Mouse (Mus musculus): ENCODE data around the gene Krt76. TPM values are rescaled to one million over a fixed set of nuclear protein-coding genes. Genes with fewer than 3 reads are reported as not detected.

Krt76 gene
- total RNA-seq (2021): not detected

- DNase-seq (ENCODE audit: low spot score in 2 of 2): no peak
- intact Hi-C loops (cut with DNase I): no loop called here
These were observed at the start of gene Krt76 for GRCm38 (mm10) chr15:101892820-101893219. Krt76 (minus strand) TSS chr15:101892920.

GRCm38 (mm10) chr15:101941948-101942347, 49.2 kb upstream of the Krt76 start:
- intact Hi-C loops (cut with DNase I): no loop called here

GRCm38 (mm10) chr15:101940274-101940829, 47.6 kb upstream of the Krt76 start, which contains the start of gene Krt79:
Krt79 (minus strand) TSS chr15:101940324.
- DNase-seq (ENCODE audit: low spot score in 2 of 2): no peak
- intact Hi-C loops (cut with DNase I): no loop called here

More at GRCm38 (mm10) chr15:101941948-101942347, 49.2 kb upstream of the Krt76 start:
- DNase-seq (ENCODE audit: low spot score in 2 of 2): no peak

- no peak for DNase-seq (ENCODE audit: low spot score in 2 of 2)
- intact Hi-C loops (cut with DNase I): no loop called here
These were observed 46.0 kb upstream of the Krt76 start for GRCm38 (mm10) chr15:101938600-101939308.

- intact Hi-C loops (cut with DNase I): no loop called here
- DNase-seq (ENCODE audit: low spot score in 2 of 2): no peak
These were observed 40.3 kb upstream of the Krt76 start for GRCm38 (mm10) chr15:101933024-101933423.

- intact Hi-C loops (cut with DNase I): no loop called here
- DNase-seq (ENCODE audit: low spot score in 2 of 2): no peak
These were observed 36.9 kb upstream of the Krt76 start for GRCm38 (mm10) chr15:101929666-101930065.

GRCm38 (mm10) chr15:101929087-101929486, 36.4 kb upstream of the Krt76 start:
- intact Hi-C loops (cut with DNase I): no loop called here

GRCm38 (mm10) chr15:101927340-101928080, 34.8 kb upstream of the Krt76 start:
- DNase-seq (ENCODE audit: low spot score in 2 of 2): no peak
- intact Hi-C loops (cut with DNase I): no loop called here

More at GRCm38 (mm10) chr15:101929087-101929486, 36.4 kb upstream of the Krt76 start:
- DNase-seq (ENCODE audit: low spot score in 2 of 2): no peak

GRCm38 (mm10) chr15:101925041-101925440, 32.3 kb upstream of the Krt76 start:
- DNase-seq (ENCODE audit: low spot score in 2 of 2): no peak

GRCm38 (mm10) chr15:101924635-101925034, 31.9 kb upstream of the Krt76 start, which contains the start of gene Krt4:
Krt4 (minus strand) TSS chr15:101924735.
- intact Hi-C loops (cut with DNase I): no loop called here
- DNase-seq (ENCODE audit: low spot score in 2 of 2): no peak

More at GRCm38 (mm10) chr15:101925041-101925440, 32.3 kb upstream of the Krt76 start:
- intact Hi-C loops (cut with DNase I): no loop called here

- intact Hi-C loops (cut with DNase I): no loop called here
- DNase-seq (ENCODE audit: low spot score in 2 of 2): no peak
These were observed 29.6 kb upstream of the Krt76 start for GRCm38 (mm10) chr15:101922296-101922695.

- DNase-seq (ENCODE audit: low spot score in 2 of 2): no peak
- intact Hi-C loops (cut with DNase I): no loop called here
These were observed 23.4 kb upstream of the Krt76 start for GRCm38 (mm10) chr15:101916072-101916471.

- DNase-seq (ENCODE audit: low spot score in 2 of 2): no peak
- intact Hi-C loops (cut with DNase I): no loop called here
These were observed 12.1 kb upstream of the Krt76 start for GRCm38 (mm10) chr15:101904849-101905248.

- intact Hi-C loops (cut with DNase I): no loop called here
- no peak for DNase-seq (ENCODE audit: low spot score in 2 of 2)
These were observed 9.7 kb upstream of the Krt76 start for GRCm38 (mm10) chr15:101902171-101903149.

- intact Hi-C loops (cut with DNase I): no loop called here
- DNase-seq (ENCODE audit: low spot score in 2 of 2): no peak
These were observed 2.5 kb upstream of the Krt76 start for GRCm38 (mm10) chr15:101895216-101895615.

GRCm38 (mm10) chr15:101879776-101880175, 12.9 kb downstream of the Krt76 start:
- intact Hi-C loops (cut with DNase I): no loop called here
- DNase-seq (ENCODE audit: low spot score in 2 of 2): no peak

GRCm38 (mm10) chr15:101878041-101878440, 14.7 kb downstream of the Krt76 start:
- no peak for DNase-seq (ENCODE audit: low spot score in 2 of 2)
- intact Hi-C loops (cut with DNase I): no loop called here

GRCm38 (mm10) chr15:101874383-101874782, 18.3 kb downstream of the Krt76 start:
- intact Hi-C loops (cut with DNase I): no loop called here
- DNase-seq (ENCODE audit: low spot score in 2 of 2): no peak

GRCm38 (mm10) chr15:101873231-101873630, 19.5 kb downstream of the Krt76 start:
- intact Hi-C loops (cut with DNase I): no loop called here
- DNase-seq (ENCODE audit: low spot score in 2 of 2): no peak
